Mouse (Mus musculus) Patski (cell line): ENCODE data around the gene Helz. TPM values are rescaled to one million over a fixed set of nuclear protein-coding genes. Genes with fewer than 3 reads are reported as not detected.
"Not testable (repeated sequence)": the region's sequence is repeated elsewhere in the genome, so short reads cannot be mapped to it uniquely, and the experiment has no call there.

Source experiments
- ATAC-seq: fragments of 100-300 bp; one replicate; pipeline ENCODE4 v1.8.0; 2021
- CTCF ChIA-PET: fragments of 350-600 bp; sonication (Branson Sonifier 250); formaldehyde crosslinking; loops from one replicate; lab custom pipeline; 2022; ENCODE audit warnings: inconsistent platforms; lab: Charles Lee
- POLR2A ChIA-PET: fragments of 350-600 bp; sonication (Branson Sonifier 250); formaldehyde crosslinking; loops from one replicate; lab custom pipeline; 2022; ENCODE audit warnings: antibody characterized with exemption, inconsistent platforms; lab: Charles Lee
- DNase-seq: peaks from one replicate; pipeline ENCODE4 v3.0.0-alpha.2; 2011; ENCODE audit warnings: low read depth, low spot score
- H3K27me3 ChIP-seq: fragments of 371-371 bp; one replicate; pipeline ENCODE4 v1.5.1; 2021
- CTCF ChIP-seq: fragments of 100-300 bp; IDR thresholded peaks from one replicate; pipeline ENCODE4 v1.5.1; 2021
- in situ Hi-C: fragments of 300-500 bp; cut with MboI; formaldehyde crosslinking; loops from 3 replicates; pipeline ENCODE4 v1.11.1; 2018; ENCODE audit warnings: low pct_unique_long_range_greater_than_20kb, mixed read lengths
- polyA plus RNA-seq: library from polyadenylated mRNA; unstranded; gene quantifications from one replicate; pipeline ENCODE4 v1.2.3, GENCODE M21; 2021

The Helz gene
- polyA plus RNA-seq, 1 experiment from 2014 or later: 19.6 TPM

- ChIA-PET POLR2A (no interaction called here), CTCF (no interaction called here)
- no peaks in the 10 kb centered on the region for H3K27me3 ChIP-seq
- in situ Hi-C loops: no loop called here
- DNase-seq (no peak), ATAC-seq (no peak)
- TF ChIP-seq CTCF: no peak
These were observed 27.3 kb downstream of the Helz start for GRCm38 (mm10) chr11:107574811-107575705.

GRCm38 (mm10) chr11:107576186-107576585 is 28.5 kb downstream of the Helz start:
- H3K27me3 ChIP-seq: no peaks in the 10 kb centered on the region
- in situ Hi-C loops: no loop called here
- ChIA-PET CTCF (no interaction called here), POLR2A (interaction anchor here (0.6 kb wide), 1 partner anchor 1464 kb away, joined by 3 read pairs; no protein-coding TSS in a partner anchor)
- no peak for TF ChIP-seq CTCF
- ATAC-seq: no peak
- DNase-seq: no peak

GRCm38 (mm10) chr11:107577400-107577799 is 29.7 kb downstream of the Helz start:
- H3K27me3 ChIP-seq: no peaks in the 10 kb centered on the region
- in situ Hi-C loops: no loop called here
- ChIA-PET CTCF (no interaction called here), POLR2A (no interaction called here)
- no peak for TF ChIP-seq CTCF
- DNase-seq: no peak
- no peak for ATAC-seq

GRCm38 (mm10) chr11:107578226-107578625 is 30.5 kb downstream of the Helz start:
- ATAC-seq (peak; percentile 58), DNase-seq (peak; percentile 59)
- ChIA-PET CTCF (no interaction called here), POLR2A (no interaction called here)
- H3K27me3 ChIP-seq: no peaks in the 10 kb centered on the region
- no peak for TF ChIP-seq CTCF
- in situ Hi-C loops: no loop called here

- ATAC-seq: no peak
- H3K27me3 ChIP-seq: no peaks in the 10 kb centered on the region
- no peak for TF ChIP-seq CTCF
- POLR2A ChIA-PET: no interaction called here
- CTCF ChIA-PET: interaction anchor here (1.0 kb wide), 1 partner anchor 29 kb away, joined by 3 read pairs; no protein-coding TSS in a partner anchor
- DNase-seq: no peak
- in situ Hi-C loops: no loop called here
These were observed 33.1 kb downstream of the Helz start for GRCm38 (mm10) chr11:107580786-107581185.

- ATAC-seq: peak; percentile 21
- POLR2A ChIA-PET: no interaction called here
- TF ChIP-seq CTCF: no peak
- in situ Hi-C loops: no loop called here
- CTCF ChIA-PET: interaction anchor here (1.9 kb wide), 1 partner anchor 26 kb away, joined by 4 read pairs; no protein-coding TSS in a partner anchor
- H3K27me3 ChIP-seq: no peaks in the 10 kb centered on the region
- DNase-seq: no peak
These were observed 37.1 kb downstream of the Helz start for GRCm38 (mm10) chr11:107584660-107585451.

GRCm38 (mm10) chr11:107586129-107586528 is 38.4 kb downstream of the Helz start:
- ChIA-PET CTCF (interaction anchor here (0.6 to 1.9 kb wide), 6 partner anchors 10 to 28 kb away, joined by 3 to 4 read pairs (median 3); no protein-coding TSS in a partner anchor), POLR2A (interaction anchor here (0.5 to 0.6 kb wide), 2 partner anchors 102 to 1547 kb away, joined by 3 read pairs; no protein-coding TSS in a partner anchor)
- in situ Hi-C loops, DNase-seq, ATAC-seq, H3K27me3 ChIP-seq: not testable (repeated sequence)

- DNase-seq (no peak), ATAC-seq (no peak)
- ChIA-PET CTCF (interaction anchor here (1.0 to 1.4 kb wide), 4 partner anchors 9 to 19 kb away, joined by 3 read pairs; no protein-coding TSS in a partner anchor), POLR2A (no interaction called here)
- no peak for TF ChIP-seq CTCF
- H3K27me3 ChIP-seq: no peaks in the 10 kb centered on the region
- in situ Hi-C loops: no loop called here
These were observed 39.4 kb downstream of the Helz start for GRCm38 (mm10) chr11:107587141-107587540.

- ATAC-seq (no peak), DNase-seq (no peak)
- CTCF ChIA-PET: no interaction called here
- no peaks in the 10 kb centered on the region for H3K27me3 ChIP-seq
- in situ Hi-C loops: no loop called here
- POLR2A ChIA-PET: no interaction called here
- TF ChIP-seq CTCF: no peak
These were observed 44.8 kb downstream of the Helz start for GRCm38 (mm10) chr11:107592575-107592974.

- no peak for TF ChIP-seq CTCF
- in situ Hi-C loops: no loop called here
These were observed 49.7 kb downstream of the Helz start for GRCm38 (mm10) chr11:107597381-107597780.

More at GRCm38 (mm10) chr11:107597381-107597780, 49.7 kb downstream of the Helz start:
- DNase-seq (no peak), ATAC-seq (no peak)
- POLR2A ChIA-PET: no interaction called here
- no peaks in the 10 kb centered on the region for H3K27me3 ChIP-seq
- CTCF ChIA-PET: interaction anchor here (1.0 kb wide), 1 partner anchor 11 kb away, joined by 3 read pairs; no protein-coding TSS in a partner anchor
